Mouse (Mus musculus) embryonic fibroblast, embryonic 13.5 days (primary cell): ENCODE data around the gene Psma1.

Source experiments
- CTCF ChIP-seq: IDR thresholded peaks from 2 replicates; pipeline ENCODE4 v1.5.1; 2011; ENCODE audit warnings: mild to moderate bottlenecking, control low read depth, low read length, moderate library complexity, borderline replicate concordance; ENCODE audit not compliant: insufficient read depth
- POLR2A ChIP-seq: IDR thresholded peaks from 2 replicates; pipeline ENCODE4 v1.6.1; 2011; ENCODE audit warnings: low read depth, mild to moderate bottlenecking, control low read depth, low read length, moderate library complexity

DNA sequence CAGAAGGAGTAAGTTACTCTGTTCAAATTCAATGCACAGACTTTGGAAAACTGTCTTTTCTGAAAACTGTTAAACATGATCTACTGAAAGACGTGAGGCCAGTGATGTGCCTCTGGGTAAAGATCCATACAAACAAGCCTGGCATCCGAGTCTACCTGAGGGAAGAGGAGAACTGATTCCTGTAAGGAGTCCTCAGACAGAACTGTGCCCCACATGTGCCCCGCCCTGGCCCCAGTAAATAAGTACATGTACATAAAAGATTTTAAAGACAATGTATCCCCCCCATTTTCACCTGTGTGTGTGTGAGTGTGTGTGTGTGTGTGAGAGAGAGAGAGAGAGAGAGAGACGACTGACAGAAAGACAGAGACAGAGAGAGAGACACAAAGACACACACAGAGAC, 42.0 kb upstream of the Psma1 start:
- TF ChIP-seq POLR2A (no peak), CTCF (no peak)
